Mouse (Mus musculus): ENCODE results near the gene Isg15. TPM values are rescaled to one million over a fixed set of nuclear protein-coding genes. Genes with fewer than 3 reads are reported as not detected.

Gene Isg15
- total RNA-seq, 2 experiments from 2014 or later: 0.66 to 5.6 TPM

- no peak for ATAC-seq (replicated peaks; ENCODE audit: low FRiP score, low TSS enrichment, poor library complexity, severe bottlenecking)
These were observed 8.3 kb upstream of the Isg15 start for GRCm38 (mm10) chr4:156208872-156209271.

GRCm38 (mm10) chr4:156203413-156204131, 3.0 kb upstream of the Isg15 start:
- ATAC-seq (replicated peaks; ENCODE audit: low FRiP score, low TSS enrichment, poor library complexity, severe bottlenecking): 0 out of 2 replicates have a peak, but pooled peaks have one; percentile 6

- ATAC-seq (replicated peaks; ENCODE audit: low FRiP score, low TSS enrichment, poor library complexity, severe bottlenecking): peak; percentile 69
These were observed 2.4 kb upstream of the Isg15 start, which contains the start of gene AW011738 for GRCm38 (mm10) chr4:156203001-156203412. Gene AW011738 (plus strand): TSS chr4:156203304.

GRCm38 (mm10) chr4:156202462-156202893, 1.9 kb upstream of the Isg15 start:
- peak; percentile 79 for ATAC-seq (replicated peaks; ENCODE audit: low FRiP score, low TSS enrichment, poor library complexity, severe bottlenecking)

- peak; percentile 50 for ATAC-seq (replicated peaks; ENCODE audit: low FRiP score, low TSS enrichment, poor library complexity, severe bottlenecking)
These were observed 2.8 kb downstream of the Isg15 start for GRCm38 (mm10) chr4:156197829-156198205.

GRCm38 (mm10) chr4:156197131-156197828, 3.3 kb downstream of the Isg15 start, which contains the start of gene Agrn:
Gene Agrn (minus strand): TSS chr4:156197488.
- ATAC-seq (replicated peaks; ENCODE audit: low FRiP score, low TSS enrichment, poor library complexity, severe bottlenecking): peak; percentile 48

- ATAC-seq (replicated peaks; ENCODE audit: low FRiP score, low TSS enrichment, poor library complexity, severe bottlenecking): no peak
These were observed 4.4 kb downstream of the Isg15 start for GRCm38 (mm10) chr4:156195927-156196870.

- ATAC-seq (replicated peaks; ENCODE audit: low FRiP score, low TSS enrichment, poor library complexity, severe bottlenecking): no peak
These were observed 6.3 kb downstream of the Isg15 start for GRCm38 (mm10) chr4:156194346-156194745.

GRCm38 (mm10) chr4:156193906-156194305, 6.7 kb downstream of the Isg15 start:
- no peak for ATAC-seq (replicated peaks; ENCODE audit: low FRiP score, low TSS enrichment, poor library complexity, severe bottlenecking)

- no peak for ATAC-seq (replicated peaks; ENCODE audit: low FRiP score, low TSS enrichment, poor library complexity, severe bottlenecking)
These were observed 7.4 kb downstream of the Isg15 start for GRCm38 (mm10) chr4:156193200-156193590.

GRCm38 (mm10) chr4:156192421-156193199, 8.0 kb downstream of the Isg15 start:
- no peak for ATAC-seq (replicated peaks; ENCODE audit: low FRiP score, low TSS enrichment, poor library complexity, severe bottlenecking)

GRCm38 (mm10) chr4:156188811-156189323, 11.8 kb downstream of the Isg15 start:
- ATAC-seq (replicated peaks; ENCODE audit: low FRiP score, low TSS enrichment, poor library complexity, severe bottlenecking): no peak

- ATAC-seq (replicated peaks; ENCODE audit: low FRiP score, low TSS enrichment, poor library complexity, severe bottlenecking): no peak
These were observed 12.3 kb downstream of the Isg15 start for GRCm38 (mm10) chr4:156188162-156188810.

- ATAC-seq (replicated peaks; ENCODE audit: low FRiP score, low TSS enrichment, poor library complexity, severe bottlenecking): peak; percentile 50
These were observed 14.4 kb downstream of the Isg15 start for GRCm38 (mm10) chr4:156185950-156186850.

- ATAC-seq (replicated peaks; ENCODE audit: low FRiP score, low TSS enrichment, poor library complexity, severe bottlenecking): peak; percentile 76
These were observed 15.1 kb downstream of the Isg15 start for GRCm38 (mm10) chr4:156185456-156185949.

- peak; percentile 36 for ATAC-seq (replicated peaks; ENCODE audit: low FRiP score, low TSS enrichment, poor library complexity, severe bottlenecking)
These were observed 16.2 kb downstream of the Isg15 start for GRCm38 (mm10) chr4:156184291-156184954.

All from megakaryocyte-erythroid progenitor cell, adult 5-6 weeks (primary cell).